Mouse (Mus musculus): ENCODE data around the gene Vmn1r6. TPM values are rescaled to one million over a fixed set of nuclear protein-coding genes. Genes with fewer than 3 reads are reported as not detected.
"Not testable (repeated sequence)": the region's sequence is repeated elsewhere in the genome, so short reads cannot be mapped to it uniquely, and the experiment has no call there.

The Vmn1r6 gene
- polyA plus RNA-seq (2012; rRNA removed), result not detected in 2 replicates

- H3K4me1 ChIP-seq (ENCODE audit: control insufficient read depth, insufficient read depth, low read length), result no peaks in the 10 kb centered on the region
- no peak within 1 kb of the TSS for H3K27ac ChIP-seq (ENCODE audit: insufficient read depth, low read depth, low read length)
- no peak for DNase-seq
- TF ChIP-seq CTCF (conservative IDR thresholded peaks at IDR 0.05; ENCODE audit: insufficient read depth, insufficient read length, low read depth, low read length), result no peak
- TF ChIP-seq POLR2A (IDR thresholded peaks at IDR 0.05; ENCODE audit: low read depth, low read length), result no peak
- H3K4me3 ChIP-seq (ENCODE audit: insufficient read depth, low read depth, low read length), result no peak within 1 kb of the TSS
- 90% methylated on average over 2 of the region's 2 CpGs for WGBS
- no peaks in the 10 kb centered on the region for H3K27me3 ChIP-seq (replicated peaks; ENCODE audit: control insufficient read depth, insufficient read depth, low read length)
- H3K36me3 ChIP-seq (ENCODE audit: control insufficient read depth, insufficient read depth, low read length), result no peaks in the 10 kb centered on the region
These were observed at the start of gene Vmn1r6 for GRCm38 (mm10) chr6:56996943-56997342. Gene Vmn1r6 (plus strand): TSS chr6:56997243.

- no peaks in the 10 kb centered on the region for H3K27me3 ChIP-seq (replicated peaks; ENCODE audit: control insufficient read depth, insufficient read depth, low read length)
- TF ChIP-seq POLR2A (IDR thresholded peaks at IDR 0.05; ENCODE audit: low read depth, low read length) (no peak), CTCF (conservative IDR thresholded peaks at IDR 0.05; ENCODE audit: insufficient read depth, insufficient read length, low read depth, low read length) (no peak)
- peak; percentile 89 for DNase-seq
- H3K4me1 ChIP-seq (ENCODE audit: control insufficient read depth, insufficient read depth, low read length), result 0 out of 2 replicates have a peak, but pooled peaks cover 4% of the 10 kb centered on the region
- WGBS, result 27% methylated on average over 5 of the region's 5 CpGs
- no peak overlapping the region for H3K27ac ChIP-seq (ENCODE audit: insufficient read depth, low read depth, low read length)
- no peak overlapping the region for H3K4me3 ChIP-seq (ENCODE audit: insufficient read depth, low read depth, low read length)
- H3K36me3 ChIP-seq (ENCODE audit: control insufficient read depth, insufficient read depth, low read length), result no peaks in the 10 kb centered on the region
These were observed 40.6 kb upstream of the Vmn1r6 start for GRCm38 (mm10) chr6:56956436-56956835.

DNA sequence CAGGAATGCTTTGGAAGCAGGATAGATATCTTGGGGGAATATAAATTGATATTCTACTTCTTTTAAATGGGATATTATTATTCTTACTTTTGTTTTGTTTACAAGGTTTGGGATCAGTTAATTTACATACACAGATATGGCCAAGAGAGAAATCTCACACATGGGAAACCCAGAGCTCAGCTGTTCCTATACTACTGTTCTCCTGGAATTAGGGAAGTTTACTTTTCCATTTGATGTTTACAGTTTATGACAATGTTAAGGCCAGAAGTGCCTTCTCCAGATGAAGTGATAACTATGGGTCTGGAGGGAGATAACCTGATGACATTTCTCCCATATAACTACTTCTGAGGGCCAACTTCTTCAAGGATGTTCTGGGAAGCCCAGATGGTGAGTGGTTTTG is 27.1 kb upstream of the Vmn1r6 start, which contains the start of gene Vmn1r5:
Gene Vmn1r5, plus strand, starts transcription at position 301 of the 400 bp plus-strand sequence.
- Histone ChIP-seq H3K27ac (ENCODE audit: insufficient read depth, low read depth, low read length) (no peak within 1 kb of the TSS), H3K27me3 (replicated peaks; ENCODE audit: control insufficient read depth, insufficient read depth, low read length) (no peaks in the 10 kb centered on the region), H3K4me3 (ENCODE audit: insufficient read depth, low read depth, low read length) (no peak within 1 kb of the TSS), H3K36me3 (ENCODE audit: control insufficient read depth, insufficient read depth, low read length) (no peaks in the 10 kb centered on the region), H3K4me1 (ENCODE audit: control insufficient read depth, insufficient read depth, low read length) (no peaks in the 10 kb centered on the region)
- no peak for TF ChIP-seq POLR2A (IDR thresholded peaks at IDR 0.05; ENCODE audit: low read depth, low read length)
- TF ChIP-seq CTCF (conservative IDR thresholded peaks at IDR 0.05; ENCODE audit: insufficient read depth, insufficient read length, low read depth, low read length), result no peak
- no peak for DNase-seq

DNA sequence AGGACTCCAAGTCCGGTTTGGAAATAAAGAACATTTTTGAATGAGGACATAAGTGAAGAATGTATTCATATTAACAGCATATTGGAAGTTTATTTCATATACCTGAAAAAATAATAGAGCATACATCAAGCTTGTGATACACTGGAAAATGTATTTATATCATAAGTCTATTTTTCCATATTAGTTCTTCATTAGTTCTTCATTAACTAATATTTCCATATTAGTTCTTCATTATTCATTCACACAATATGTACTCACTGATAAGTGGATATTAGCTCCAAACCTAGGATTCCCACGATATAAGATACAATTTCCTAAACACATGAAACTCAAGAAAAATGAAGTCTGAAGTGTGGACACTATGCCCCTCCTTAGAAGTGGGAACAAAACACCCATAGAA is 28.2 kb downstream of the Vmn1r6 start, which contains the start of gene Vmn1r7:
Gene Vmn1r7, minus strand, starts transcription at position 101 of the 400 bp plus-strand sequence.
- H3K4me3 ChIP-seq (ENCODE audit: insufficient read depth, low read depth, low read length); H3K36me3 ChIP-seq (ENCODE audit: control insufficient read depth, insufficient read depth, low read length); H3K27me3 ChIP-seq (replicated peaks; ENCODE audit: control insufficient read depth, insufficient read depth, low read length); H3K4me1 ChIP-seq (ENCODE audit: control insufficient read depth, insufficient read depth, low read length); DNase-seq; H3K27ac ChIP-seq (ENCODE audit: insufficient read depth, low read depth, low read length): not testable (repeated sequence)
- 89% methylated on average over 2 of the region's 2 CpGs for WGBS

- Histone ChIP-seq H3K27me3 (replicated peaks; ENCODE audit: control insufficient read depth, insufficient read depth, low read length) (no peaks in the 10 kb centered on the region), H3K4me1 (ENCODE audit: control insufficient read depth, insufficient read depth, low read length) (no peaks in the 10 kb centered on the region), H3K4me3 (ENCODE audit: insufficient read depth, low read depth, low read length) (no peak within 1 kb of the TSS), H3K27ac (ENCODE audit: insufficient read depth, low read depth, low read length) (no peak within 1 kb of the TSS), H3K36me3 (ENCODE audit: control insufficient read depth, insufficient read depth, low read length) (no peaks in the 10 kb centered on the region)
- DNase-seq, result no peak
- TF ChIP-seq CTCF (conservative IDR thresholded peaks at IDR 0.05; ENCODE audit: insufficient read depth, insufficient read length, low read depth, low read length) (no peak), POLR2A (IDR thresholded peaks at IDR 0.05; ENCODE audit: low read depth, low read length) (no peak)
These were observed 34.9 kb downstream of the Vmn1r6 start, which contains the start of gene Vmn1r8 for GRCm38 (mm10) chr6:57031984-57032383. Gene Vmn1r8 (plus strand): TSS chr6:57032284.

- H3K27ac ChIP-seq (ENCODE audit: insufficient read depth, low read depth, low read length), result no peak overlapping the region
- TF ChIP-seq POLR2A (IDR thresholded peaks at IDR 0.05; ENCODE audit: low read depth, low read length), result no peak
- TF ChIP-seq CTCF (conservative IDR thresholded peaks at IDR 0.05; ENCODE audit: insufficient read depth, insufficient read length, low read depth, low read length), result no peak
- H3K4me1 ChIP-seq (ENCODE audit: control insufficient read depth, insufficient read depth, low read length), result no peaks in the 10 kb centered on the region
- no peak overlapping the region for H3K4me3 ChIP-seq (ENCODE audit: insufficient read depth, low read depth, low read length)
- DNase-seq, result no peak
- 81% methylated on average over 2 of the region's 2 CpGs for WGBS
- H3K36me3 ChIP-seq (ENCODE audit: control insufficient read depth, insufficient read depth, low read length), result no peaks in the 10 kb centered on the region
- no peaks in the 10 kb centered on the region for H3K27me3 ChIP-seq (replicated peaks; ENCODE audit: control insufficient read depth, insufficient read depth, low read length)
These were observed 37.6 kb downstream of the Vmn1r6 start for GRCm38 (mm10) chr6:57034674-57035073.

Other genes starting within 250 kb of the Vmn1r6 start
- gene Kbtbd2, start 199.4 kb upstream of the Vmn1r6 start, polyA plus RNA-seq (2012; rRNA removed), result 7.2 and 9.2 TPM in 2 replicates
- gene Fkbp9, start 165.2 kb upstream of the Vmn1r6 start, polyA plus RNA-seq (2012; rRNA removed), result 50.4 TPM in 2 replicates
- 13.3 and 15.1 TPM in 2 replicates for gene Nt5c3, start 73.3 kb upstream of the Vmn1r6 start, polyA plus RNA-seq (2012; rRNA removed)
- gene Vmn1r4, start 73.2 kb upstream of the Vmn1r6 start, polyA plus RNA-seq (2012; rRNA removed), result 0.14 and 0.15 TPM in 2 replicates
- not detected in 2 replicates for gene Vmn1r5, start 27.0 kb upstream of the Vmn1r6 start, polyA plus RNA-seq (2012; rRNA removed)
- not detected in 2 replicates for gene Vmn1r7, start 28.1 kb downstream of the Vmn1r6 start, polyA plus RNA-seq (2012; rRNA removed)
- not detected in 2 replicates for gene Vmn1r8, start 35.0 kb downstream of the Vmn1r6 start, polyA plus RNA-seq (2012; rRNA removed)
- not detected in 2 replicates for gene Vmn1r9, start 69.5 kb downstream of the Vmn1r6 start, polyA plus RNA-seq (2012; rRNA removed)
- gene Vmn1r10, start 112.2 kb downstream of the Vmn1r6 start, polyA plus RNA-seq (2012; rRNA removed), result not detected in 2 replicates
- gene Vmn1r11, start 136.2 kb downstream of the Vmn1r6 start, polyA plus RNA-seq (2012; rRNA removed), result not detected in 2 replicates
- gene Vmn1r12, start 159.7 kb downstream of the Vmn1r6 start, polyA plus RNA-seq (2012; rRNA removed), result not detected in 2 replicates
- gene Vmn1r13, start 206.0 kb downstream of the Vmn1r6 start, polyA plus RNA-seq (2012; rRNA removed), result not detected in 2 replicates
- gene Vmn1r14, start 234.4 kb downstream of the Vmn1r6 start, polyA plus RNA-seq (2012; rRNA removed), result not detected in 2 replicates

All from kidney, adult 2 months (tissue).